Mouse (Mus musculus): ENCODE measurements around the gene Tmprss5. TPM values are rescaled to one million over a fixed set of nuclear protein-coding genes. Genes with fewer than 3 reads are reported as not detected.

Gene Tmprss5
- polyA plus RNA-seq (2015; fragmentation: Nextera tagmentation; extraction: Ambion mirVana) = 4.5 and 4.8 TPM in 2 replicates

GRCm38 (mm10) chr9:49081107-49081506 lies at the start of gene Tmprss5:
Gene Tmprss5 (plus strand): TSS chr9:49081260.
- Histone ChIP-seq H3K4me1 (ENCODE audit: control insufficient read depth, insufficient read depth, low read length) (no peaks in the 10 kb centered on the region), H3K4me3 (replicated peaks; ENCODE audit: low read length) (no peak within 1 kb of the TSS), H3K27me3 (ENCODE audit: control insufficient read depth, insufficient read depth, low read length) (no peaks in the 10 kb centered on the region), H3K36me3 (ENCODE audit: control insufficient read depth, insufficient read depth, low read length) (peaks cover 6% of the 10 kb centered on the region; the same call in 1 of the 2 replicates), H3K9ac (ENCODE audit: low read length) (no peak within 1 kb of the TSS), H3K27ac (ENCODE audit: low read length) (no peak within 1 kb of the TSS), H3K9me3 (replicated peaks; ENCODE audit: control insufficient read depth, low read length) (no peaks in the 10 kb centered on the region), H3K4me2 (ENCODE audit: low read depth, low read length) (no peak within 1 kb of the TSS)
- 58% methylated on average over 5 of the region's 5 CpGs for WGBS
- no peak for ATAC-seq (ENCODE audit: insufficient read depth, low FRiP score)

GRCm38 (mm10) chr9:49034764-49035163 lies 46.3 kb upstream of the Tmprss5 start:
- H3K9me3 ChIP-seq (replicated peaks; ENCODE audit: control insufficient read depth, low read length) = no peaks in the 10 kb centered on the region
- no peaks in the 10 kb centered on the region for H3K27me3 ChIP-seq (ENCODE audit: control insufficient read depth, insufficient read depth, low read length)
- H3K27ac ChIP-seq (ENCODE audit: low read length) = no peak overlapping the region
- no peak for ATAC-seq (ENCODE audit: insufficient read depth, low FRiP score)
- no peak overlapping the region for H3K4me2 ChIP-seq (ENCODE audit: low read depth, low read length)
- H3K36me3 ChIP-seq (ENCODE audit: control insufficient read depth, insufficient read depth, low read length) = peaks cover 10% of the 10 kb centered on the region
- H3K4me3 ChIP-seq (replicated peaks; ENCODE audit: low read length) = no peak overlapping the region
- no peaks in the 10 kb centered on the region for H3K4me1 ChIP-seq (ENCODE audit: control insufficient read depth, insufficient read depth, low read length)
- H3K9ac ChIP-seq (ENCODE audit: low read length) = no peak overlapping the region
- 91% methylated on average over 4 of the region's 4 CpGs for WGBS

DNA sequence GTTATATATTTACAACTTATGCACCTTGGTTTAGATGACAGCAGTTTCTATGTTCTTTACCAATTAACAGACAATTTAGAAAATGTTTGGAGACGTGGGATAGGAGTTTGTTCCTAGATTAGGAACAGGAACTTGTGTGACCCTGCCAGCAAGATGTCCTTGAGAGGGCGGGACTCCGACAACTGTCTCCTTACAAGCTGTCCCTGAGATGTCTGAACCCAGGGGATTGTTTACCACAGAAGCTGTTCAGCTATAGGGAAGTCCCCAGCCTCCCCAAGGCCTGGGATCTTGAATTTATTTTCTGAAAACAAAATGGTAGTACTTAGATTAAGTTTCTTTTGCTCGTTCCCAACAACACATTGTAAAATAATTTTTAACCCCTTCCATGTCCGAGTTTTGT lies 30.2 kb upstream of the Tmprss5 start:
- Histone ChIP-seq H3K27me3 (ENCODE audit: control insufficient read depth, insufficient read depth, low read length) (no peaks in the 10 kb centered on the region), H3K36me3 (ENCODE audit: control insufficient read depth, insufficient read depth, low read length) (no peaks in the 10 kb centered on the region)

DNA sequence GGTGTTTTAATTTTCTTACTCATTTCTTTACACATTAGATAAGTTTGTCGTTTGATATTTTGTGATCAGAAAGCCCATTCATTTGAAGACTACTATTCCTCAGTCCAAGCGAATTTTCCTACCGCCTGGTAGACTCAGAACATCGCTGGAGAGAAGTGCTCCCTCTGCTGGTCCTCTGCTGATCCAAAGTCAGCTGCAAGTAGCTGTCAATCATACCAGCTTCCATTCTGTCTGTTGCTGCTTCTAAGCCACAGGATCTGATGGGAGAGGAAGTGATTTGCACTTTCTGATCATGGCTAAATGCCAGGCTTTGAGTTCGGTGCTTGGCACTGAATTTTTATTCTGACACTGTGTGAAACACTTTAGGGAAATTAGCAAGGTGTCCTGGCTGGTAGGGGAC lies 29.7 kb upstream of the Tmprss5 start:
- H3K36me3 ChIP-seq (ENCODE audit: control insufficient read depth, insufficient read depth, low read length) = no peaks in the 10 kb centered on the region
- no peaks in the 10 kb centered on the region for H3K9me3 ChIP-seq (replicated peaks; ENCODE audit: control insufficient read depth, low read length)
- H3K4me3 ChIP-seq (replicated peaks; ENCODE audit: low read length) = no peak overlapping the region
- H3K27me3 ChIP-seq (ENCODE audit: control insufficient read depth, insufficient read depth, low read length) = no peaks in the 10 kb centered on the region
- H3K27ac ChIP-seq (ENCODE audit: low read length) = no peak overlapping the region
- 12% methylated on average over 5 of the region's 5 CpGs for WGBS
- ATAC-seq (ENCODE audit: insufficient read depth, low FRiP score) = no peak
- H3K4me1 ChIP-seq (ENCODE audit: control insufficient read depth, insufficient read depth, low read length) = peaks cover 6% of the 10 kb centered on the region
- H3K9ac ChIP-seq (ENCODE audit: low read length) = no peak overlapping the region
- H3K4me2 ChIP-seq (ENCODE audit: low read depth, low read length) = no peak overlapping the region

More for the DNA sequence above, 30.2 kb upstream of the Tmprss5 start:
- ATAC-seq (ENCODE audit: insufficient read depth, low FRiP score) = no peak
- no peak overlapping the region for H3K9ac ChIP-seq (ENCODE audit: low read length)
- H3K27ac ChIP-seq (ENCODE audit: low read length) = no peak overlapping the region
- H3K4me2 ChIP-seq (ENCODE audit: low read depth, low read length) = no peak overlapping the region
- 61% methylated on average over 5 of the region's 5 CpGs for WGBS
- no peaks in the 10 kb centered on the region for H3K9me3 ChIP-seq (replicated peaks; ENCODE audit: control insufficient read depth, low read length)
- H3K4me3 ChIP-seq (replicated peaks; ENCODE audit: low read length) = no peak overlapping the region
- peaks cover 3% of the 10 kb centered on the region; the same call in 1 of the 2 replicates for H3K4me1 ChIP-seq (ENCODE audit: control insufficient read depth, insufficient read depth, low read length)

- Histone ChIP-seq H3K4me2 (ENCODE audit: low read depth, low read length) (no peak overlapping the region), H3K27ac (ENCODE audit: low read length) (no peak overlapping the region), H3K4me1 (ENCODE audit: control insufficient read depth, insufficient read depth, low read length) (peaks cover 8% of the 10 kb centered on the region), H3K9ac (ENCODE audit: low read length) (no peak overlapping the region), H3K4me3 (replicated peaks; ENCODE audit: low read length) (no peak overlapping the region), H3K27me3 (ENCODE audit: control insufficient read depth, insufficient read depth, low read length) (no peaks in the 10 kb centered on the region), H3K9me3 (replicated peaks; ENCODE audit: control insufficient read depth, low read length) (no peaks in the 10 kb centered on the region), H3K36me3 (ENCODE audit: control insufficient read depth, insufficient read depth, low read length) (no peaks in the 10 kb centered on the region)
- ATAC-seq (ENCODE audit: insufficient read depth, low FRiP score) = no peak
- WGBS = 70% methylated on average over 3 of the region's 3 CpGs
These were observed 27.0 kb upstream of the Tmprss5 start for GRCm38 (mm10) chr9:49054028-49054427.

- peak; percentile 99 for ATAC-seq (ENCODE audit: insufficient read depth, low FRiP score)
- Histone ChIP-seq H3K36me3 (ENCODE audit: control insufficient read depth, insufficient read depth, low read length) (no peaks in the 10 kb centered on the region), H3K27ac (ENCODE audit: low read length) (peak within 1 kb of the TSS; percentile 67), H3K27me3 (ENCODE audit: control insufficient read depth, insufficient read depth, low read length) (no peaks in the 10 kb centered on the region), H3K9ac (ENCODE audit: low read length) (peak within 1 kb of the TSS; percentile 91), H3K4me1 (ENCODE audit: control insufficient read depth, insufficient read depth, low read length) (peaks cover 8% of the 10 kb centered on the region), H3K4me3 (replicated peaks; ENCODE audit: low read length) (peak within 1 kb of the TSS; percentile 87), H3K4me2 (ENCODE audit: low read depth, low read length) (peak within 1 kb of the TSS; percentile 73), H3K9me3 (replicated peaks; ENCODE audit: control insufficient read depth, low read length) (no peaks in the 10 kb centered on the region)
- WGBS = under 1% methylated on average over 53 of the region's 53 CpGs
These were observed 25.5 kb upstream of the Tmprss5 start, which contains the start of gene Zw10 for GRCm38 (mm10) chr9:49055333-49056205. Gene Zw10 (plus strand): TSS chr9:49055613.

DNA sequence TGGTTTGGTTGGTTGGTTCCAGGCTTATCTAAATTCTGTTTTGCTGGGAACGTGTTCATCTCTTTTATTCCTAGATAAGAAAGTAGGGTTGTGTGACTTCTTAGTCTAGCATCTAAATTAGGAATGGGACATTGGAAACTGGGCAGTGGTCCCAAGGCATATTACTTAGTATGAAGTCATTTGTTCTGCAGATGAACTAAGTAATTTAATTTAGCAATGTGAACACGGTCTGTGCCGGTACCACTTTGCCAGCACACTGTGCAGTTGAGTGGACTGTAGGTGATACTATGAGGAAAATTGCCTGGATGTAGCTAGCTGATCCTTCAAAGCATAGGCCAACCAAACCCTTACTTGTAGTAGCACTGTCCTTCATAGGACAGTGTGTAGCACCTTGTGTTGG lies 4.2 kb upstream of the Tmprss5 start:
- Histone ChIP-seq H3K4me3 (replicated peaks; ENCODE audit: low read length) (no peak overlapping the region), H3K27me3 (ENCODE audit: control insufficient read depth, insufficient read depth, low read length) (no peaks in the 10 kb centered on the region), H3K9ac (ENCODE audit: low read length) (no peak overlapping the region), H3K27ac (ENCODE audit: low read length) (no peak overlapping the region), H3K4me2 (ENCODE audit: low read depth, low read length) (no peak overlapping the region), H3K9me3 (replicated peaks; ENCODE audit: control insufficient read depth, low read length) (no peaks in the 10 kb centered on the region), H3K36me3 (ENCODE audit: control insufficient read depth, insufficient read depth, low read length) (peaks cover 6% of the 10 kb centered on the region; the same call in 1 of the 2 replicates), H3K4me1 (ENCODE audit: control insufficient read depth, insufficient read depth, low read length) (no peaks in the 10 kb centered on the region)
- WGBS = 86% methylated on average over 3 of the region's 3 CpGs
- no peak for ATAC-seq (ENCODE audit: insufficient read depth, low FRiP score)

- ATAC-seq (ENCODE audit: insufficient read depth, low FRiP score) = no peak
- no peak overlapping the region for H3K4me2 ChIP-seq (ENCODE audit: low read depth, low read length)
- peaks cover 6% of the 10 kb centered on the region; the same call in 1 of the 2 replicates for H3K36me3 ChIP-seq (ENCODE audit: control insufficient read depth, insufficient read depth, low read length)
- H3K4me3 ChIP-seq (replicated peaks; ENCODE audit: low read length) = no peak overlapping the region
- no peak overlapping the region for H3K27ac ChIP-seq (ENCODE audit: low read length)
- H3K27me3 ChIP-seq (ENCODE audit: control insufficient read depth, insufficient read depth, low read length) = no peaks in the 10 kb centered on the region
- WGBS = 10% methylated on average over 4 of the region's 4 CpGs
- no peaks in the 10 kb centered on the region for H3K4me1 ChIP-seq (ENCODE audit: control insufficient read depth, insufficient read depth, low read length)
- no peak overlapping the region for H3K9ac ChIP-seq (ENCODE audit: low read length)
- H3K9me3 ChIP-seq (replicated peaks; ENCODE audit: control insufficient read depth, low read length) = no peaks in the 10 kb centered on the region
These were observed 501 bp downstream of the Tmprss5 start for GRCm38 (mm10) chr9:49081561-49081960.

DNA sequence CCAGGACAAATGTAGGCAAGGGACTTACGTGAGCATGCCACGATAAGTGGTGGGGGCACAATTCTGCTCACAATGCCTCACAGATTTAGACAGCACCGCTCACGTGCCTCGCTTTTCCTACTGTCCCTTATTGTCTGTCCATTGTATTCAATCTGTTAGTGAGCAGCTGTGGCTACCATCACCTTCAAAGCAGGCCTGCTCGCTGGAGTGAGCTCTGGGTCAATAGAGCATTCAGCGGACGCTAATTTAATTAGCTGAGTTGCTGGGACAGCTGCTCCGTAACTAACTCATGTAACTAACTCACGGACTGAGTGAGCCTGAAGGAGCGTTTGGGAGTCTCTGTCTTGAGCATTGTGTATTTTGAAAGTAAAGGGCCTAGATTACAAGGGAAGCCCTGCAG lies 6.3 kb downstream of the Tmprss5 start:
- Histone ChIP-seq H3K27ac (ENCODE audit: low read length) (no peak overlapping the region), H3K4me3 (replicated peaks; ENCODE audit: low read length) (no peak overlapping the region), H3K4me2 (ENCODE audit: low read depth, low read length) (no peak overlapping the region), H3K27me3 (ENCODE audit: control insufficient read depth, insufficient read depth, low read length) (no peaks in the 10 kb centered on the region), H3K9me3 (replicated peaks; ENCODE audit: control insufficient read depth, low read length) (no peaks in the 10 kb centered on the region), H3K36me3 (ENCODE audit: control insufficient read depth, insufficient read depth, low read length) (no peaks in the 10 kb centered on the region), H3K4me1 (ENCODE audit: control insufficient read depth, insufficient read depth, low read length) (no peaks in the 10 kb centered on the region), H3K9ac (ENCODE audit: low read length) (no peak overlapping the region)
- ATAC-seq (ENCODE audit: insufficient read depth, low FRiP score) = no peak
- 67% methylated on average over 11 of the region's 11 CpGs for WGBS
